Mouse (Mus musculus): Measurements from ENCODE around the gene Pram1. TPM values are rescaled to one million over a fixed set of nuclear protein-coding genes. Genes with fewer than 3 reads are reported as not detected.

Pram1 gene
- total RNA-seq (2014; fragmentation: Nextera tagmentation) (2.0 and 3.3 TPM in 2 replicates), total RNA-seq (2017) (0.11 TPM in 1 of 2 replicates, not detected in the other), polyA plus RNA-seq (2012) (0.24 TPM in 1 of 2 replicates, not detected in the other)

GRCm38 (mm10) chr17:33637516-33638276 lies at the start of gene Pram1:
Gene Pram1 (plus strand): TSS chr17:33638056.
- TF ChIP-seq GATA1 (IDR thresholded peaks at IDR 0.05; ENCODE audit: borderline replicate concordance, low read length) (no peak), GATA2 (IDR thresholded peaks at IDR 0.05; ENCODE audit: borderline replicate concordance, low read depth, low read length) (no peak), CTCF (IDR thresholded peaks at IDR 0.05; ENCODE audit: low read depth, low read length) (no peak), TAL1 (conservative IDR thresholded peaks at IDR 0.05; ENCODE audit: low read depth, low read length) (no peak), POLR2AphosphoS5 (IDR thresholded peaks at IDR 0.05; ENCODE audit: insufficient replicate concordance, low read depth, low read length) (no peak)
- peaks cover 38% of the 10 kb centered on the region for H3K4me1 ChIP-seq (ENCODE audit: insufficient read depth, low read depth, low read length)
- peaks cover 72% of the 10 kb centered on the region for H3K36me3 ChIP-seq (replicated peaks)
- ATAC-seq (ENCODE audit: extremely low read depth, insufficient number of reproducible peaks, low FRiP score, poor library complexity, severe bottlenecking): no peak
- no peaks in the 10 kb centered on the region for H3K27me3 ChIP-seq (ENCODE audit: insufficient read depth, low read length)
- H3K9me3 ChIP-seq (replicated peaks): no peaks in the 10 kb centered on the region
- no peak within 1 kb of the TSS for H3K4me3 ChIP-seq (ENCODE audit: low read depth, low read length)
- no peak for DNase-seq (ENCODE audit: low spot score)

- Histone ChIP-seq H3K4me1 (ENCODE audit: insufficient read depth, low read depth, low read length) (no peaks in the 10 kb centered on the region), H3K9me3 (replicated peaks) (peaks cover 12% of the 10 kb centered on the region), H3K4me3 (ENCODE audit: low read depth, low read length) (no peak overlapping the region), H3K27me3 (ENCODE audit: insufficient read depth, low read length) (peaks cover 4% of the 10 kb centered on the region; the same call in 1 of the 2 replicates), H3K36me3 (replicated peaks) (no peaks in the 10 kb centered on the region)
- DNase-seq (ENCODE audit: low spot score) (no peak), ATAC-seq (ENCODE audit: extremely low read depth, insufficient number of reproducible peaks, low FRiP score, poor library complexity, severe bottlenecking) (no peak)
- no peak for TF ChIP-seq CTCF (IDR thresholded peaks at IDR 0.05; ENCODE audit: low read depth, low read length)
- no peak for TF ChIP-seq GATA1 (IDR thresholded peaks at IDR 0.05; ENCODE audit: borderline replicate concordance, low read length)
- no peak for TF ChIP-seq TAL1 (conservative IDR thresholded peaks at IDR 0.05; ENCODE audit: low read depth, low read length)
Observed at GRCm38 (mm10) chr17:33597271-33597670, 40.6 kb upstream of the Pram1 start.

DNA sequence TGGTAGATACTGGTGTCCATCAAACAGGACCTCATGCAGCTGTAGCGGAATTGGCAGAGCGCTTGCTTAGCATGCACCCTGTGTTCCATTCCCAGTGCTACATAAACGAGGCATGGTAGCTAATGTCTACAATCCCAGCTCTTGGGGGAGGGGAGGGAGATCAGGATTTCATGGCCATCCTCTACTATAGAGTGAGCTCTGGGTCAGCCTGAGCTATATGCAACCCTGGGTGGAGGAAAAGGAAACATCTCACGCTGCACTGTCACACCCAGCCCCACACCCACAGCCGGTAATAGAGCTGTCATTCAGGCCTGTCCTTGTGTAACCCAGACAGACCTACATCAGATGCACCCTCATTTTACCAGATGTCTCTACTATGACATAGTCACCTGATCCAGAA lies 39.4 kb upstream of the Pram1 start:
- no peaks in the 10 kb centered on the region for H3K36me3 ChIP-seq (replicated peaks)
- DNase-seq (ENCODE audit: low spot score) (no peak), ATAC-seq (ENCODE audit: extremely low read depth, insufficient number of reproducible peaks, low FRiP score, poor library complexity, severe bottlenecking) (no peak)
- H3K4me3 ChIP-seq (ENCODE audit: low read depth, low read length): no peak overlapping the region
- H3K9me3 ChIP-seq (replicated peaks): peaks cover 12% of the 10 kb centered on the region
- no peaks in the 10 kb centered on the region; the same call in 1 of the 2 replicates for H3K27me3 ChIP-seq (ENCODE audit: insufficient read depth, low read length)
- no peaks in the 10 kb centered on the region for H3K4me1 ChIP-seq (ENCODE audit: insufficient read depth, low read depth, low read length)
- no peak for TF ChIP-seq GATA1 (IDR thresholded peaks at IDR 0.05; ENCODE audit: borderline replicate concordance, low read length)
- no peak for TF ChIP-seq CTCF (IDR thresholded peaks at IDR 0.05; ENCODE audit: low read depth, low read length)
- no peak for TF ChIP-seq POLR2AphosphoS5 (IDR thresholded peaks at IDR 0.05; ENCODE audit: insufficient replicate concordance, low read depth, low read length)
- TF ChIP-seq TAL1 (conservative IDR thresholded peaks at IDR 0.05; ENCODE audit: low read depth, low read length): no peak
- no peak for TF ChIP-seq GATA2 (IDR thresholded peaks at IDR 0.05; ENCODE audit: borderline replicate concordance, low read depth, low read length)

DNA sequence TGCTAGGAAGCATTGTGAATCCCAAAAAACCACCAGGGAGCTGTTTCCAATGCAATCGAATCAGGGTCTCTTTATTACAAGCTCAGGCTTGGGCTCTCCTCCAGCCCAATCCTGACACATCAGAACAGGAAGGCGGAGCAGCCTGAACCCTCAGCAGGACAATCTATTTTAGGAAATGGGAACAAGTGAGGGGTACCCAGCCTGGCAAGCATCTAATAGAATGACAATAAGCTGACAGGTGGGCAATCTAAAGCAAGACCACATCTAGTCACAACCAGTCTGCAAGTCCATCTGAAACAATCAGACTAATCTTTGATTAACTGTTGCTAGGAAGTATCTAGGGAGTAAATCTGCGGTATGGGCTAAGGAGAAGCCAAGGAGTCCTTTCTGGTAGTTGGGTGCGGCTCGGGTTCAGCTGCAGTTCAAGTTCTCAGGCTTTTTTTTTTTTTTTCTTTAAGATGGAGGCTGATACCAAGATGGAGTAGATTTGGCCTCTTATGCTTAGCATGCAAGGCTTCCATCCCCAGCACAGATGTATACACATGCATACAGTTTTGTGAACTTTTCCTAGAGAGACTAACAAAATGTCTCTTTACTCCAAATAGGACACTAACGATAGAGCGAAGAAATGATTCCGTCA lies 37.9 kb upstream of the Pram1 start:
- H3K36me3 ChIP-seq (replicated peaks): no peaks in the 10 kb centered on the region
- ATAC-seq (ENCODE audit: extremely low read depth, insufficient number of reproducible peaks, low FRiP score, poor library complexity, severe bottlenecking): no peak

GRCm38 (mm10) chr17:33600831-33601230 lies 37.0 kb upstream of the Pram1 start:
- Histone ChIP-seq H3K36me3 (replicated peaks) (no peaks in the 10 kb centered on the region), H3K9me3 (replicated peaks) (peaks cover 12% of the 10 kb centered on the region), H3K27me3 (ENCODE audit: insufficient read depth, low read length) (no peaks in the 10 kb centered on the region; the same call in 1 of the 2 replicates), H3K4me3 (ENCODE audit: low read depth, low read length) (no peak overlapping the region), H3K4me1 (ENCODE audit: insufficient read depth, low read depth, low read length) (no peaks in the 10 kb centered on the region)
- TF ChIP-seq CTCF (IDR thresholded peaks at IDR 0.05; ENCODE audit: low read depth, low read length) (no peak), GATA1 (IDR thresholded peaks at IDR 0.05; ENCODE audit: borderline replicate concordance, low read length) (no peak), TAL1 (conservative IDR thresholded peaks at IDR 0.05; ENCODE audit: low read depth, low read length) (no peak), GATA2 (IDR thresholded peaks at IDR 0.05; ENCODE audit: borderline replicate concordance, low read depth, low read length) (no peak), POLR2AphosphoS5 (IDR thresholded peaks at IDR 0.05; ENCODE audit: insufficient replicate concordance, low read depth, low read length) (no peak)
- ATAC-seq (ENCODE audit: extremely low read depth, insufficient number of reproducible peaks, low FRiP score, poor library complexity, severe bottlenecking) (no peak), DNase-seq (ENCODE audit: low spot score) (no peak)

More for the DNA sequence above, 37.9 kb upstream of the Pram1 start:
- TF ChIP-seq GATA2 (IDR thresholded peaks at IDR 0.05; ENCODE audit: borderline replicate concordance, low read depth, low read length) (no peak), POLR2AphosphoS5 (IDR thresholded peaks at IDR 0.05; ENCODE audit: insufficient replicate concordance, low read depth, low read length) (no peak), TAL1 (conservative IDR thresholded peaks at IDR 0.05; ENCODE audit: low read depth, low read length) (no peak), CTCF (IDR thresholded peaks at IDR 0.05; ENCODE audit: low read depth, low read length) (no peak), GATA1 (IDR thresholded peaks at IDR 0.05; ENCODE audit: borderline replicate concordance, low read length) (no peak)
- no peaks in the 10 kb centered on the region; the same call in 1 of the 2 replicates for H3K27me3 ChIP-seq (ENCODE audit: insufficient read depth, low read length)
- DNase-seq (ENCODE audit: low spot score): no peak
- H3K4me1 ChIP-seq (ENCODE audit: insufficient read depth, low read depth, low read length): no peaks in the 10 kb centered on the region
- H3K4me3 ChIP-seq (ENCODE audit: low read depth, low read length): no peak overlapping the region
- peaks cover 12% of the 10 kb centered on the region for H3K9me3 ChIP-seq (replicated peaks)

DNA sequence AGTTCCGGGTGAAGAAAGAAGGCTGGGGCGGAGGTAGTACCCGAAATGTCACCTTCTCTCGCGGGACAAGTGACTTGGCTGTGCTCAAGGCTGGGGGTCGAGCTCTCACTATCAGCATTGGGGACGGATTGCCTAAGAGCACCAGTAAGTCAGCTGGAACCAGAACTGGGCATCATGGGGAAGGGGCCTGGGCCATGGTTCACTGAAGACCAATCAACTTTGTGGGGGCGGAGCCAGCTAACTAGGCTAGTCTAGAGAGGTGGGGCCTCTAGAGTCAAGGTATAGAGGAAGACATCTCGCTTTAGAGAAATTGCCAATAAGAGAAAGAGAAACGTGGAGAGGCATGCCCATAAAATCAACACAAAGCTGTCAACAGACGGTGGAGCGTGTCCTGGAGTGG lies 35.9 kb upstream of the Pram1 start:
- peaks cover 3% of the 10 kb centered on the region for H3K27me3 ChIP-seq (ENCODE audit: insufficient read depth, low read length)
- ATAC-seq (ENCODE audit: extremely low read depth, insufficient number of reproducible peaks, low FRiP score, poor library complexity, severe bottlenecking) (no peak), DNase-seq (ENCODE audit: low spot score) (no peak)
- no peak overlapping the region for H3K4me3 ChIP-seq (ENCODE audit: low read depth, low read length)
- no peak for TF ChIP-seq CTCF (IDR thresholded peaks at IDR 0.05; ENCODE audit: low read depth, low read length)
- TF ChIP-seq POLR2AphosphoS5 (IDR thresholded peaks at IDR 0.05; ENCODE audit: insufficient replicate concordance, low read depth, low read length): no peak
- no peak for TF ChIP-seq GATA2 (IDR thresholded peaks at IDR 0.05; ENCODE audit: borderline replicate concordance, low read depth, low read length)
- no peak for TF ChIP-seq TAL1 (conservative IDR thresholded peaks at IDR 0.05; ENCODE audit: low read depth, low read length)
- TF ChIP-seq GATA1 (IDR thresholded peaks at IDR 0.05; ENCODE audit: borderline replicate concordance, low read length): no peak
- H3K36me3 ChIP-seq (replicated peaks): no peaks in the 10 kb centered on the region
- no peaks in the 10 kb centered on the region for H3K4me1 ChIP-seq (ENCODE audit: insufficient read depth, low read depth, low read length)
- H3K9me3 ChIP-seq (replicated peaks): peaks cover 12% of the 10 kb centered on the region

Measured in G1E (cell line).